Mouse (Mus musculus): Measurements from ENCODE around the gene Twf1. TPM values are rescaled to one million over a fixed set of nuclear protein-coding genes. Genes with fewer than 3 reads are reported as not detected.
A peak's percentile ranks its signal among the peaks of the same experiment; 100 is the strongest.

Twf1 gene
- polyA plus RNA-seq, 1 experiment from 2014 or later: 88.7 TPM

GRCm38 (mm10) chr15:94600145-94600707 is 10.5 kb upstream of the Twf1 start:
- no peak for ATAC-seq (ENCODE audit: borderline replicate concordance, extremely low read depth, low FRiP score, low TSS enrichment)
- H3K36me3 ChIP-seq: no peaks in the 10 kb centered on the region
- WGBS: 61% methylated on average over 11 of the region's 11 CpGs

GRCm38 (mm10) chr15:94593586-94593985 is 3.9 kb upstream of the Twf1 start:
- no peak overlapping the region for H3K27ac ChIP-seq
- no peaks in the 10 kb centered on the region for H3K9me3 ChIP-seq
- H3K27me3 ChIP-seq: no peaks in the 10 kb centered on the region
- H3K4me3 ChIP-seq: no peak overlapping the region
- H3K4me2 ChIP-seq: no peak overlapping the region
- WGBS: 84% methylated on average over 1 of the region's 1 CpGs
- ATAC-seq (ENCODE audit: borderline replicate concordance, extremely low read depth, low FRiP score, low TSS enrichment): no peak
- H3K9ac ChIP-seq: no peak overlapping the region
- H3K36me3 ChIP-seq: no peaks in the 10 kb centered on the region
- peaks cover 3% of the 10 kb centered on the region; the same call in 1 of the 2 replicates for H3K4me1 ChIP-seq

More at GRCm38 (mm10) chr15:94600145-94600707, 10.5 kb upstream of the Twf1 start:
- Histone ChIP-seq H3K9ac (no peak overlapping the region), H3K9me3 (no peaks in the 10 kb centered on the region), H3K4me3 (no peak overlapping the region), H3K4me2 (no peak overlapping the region), H3K27ac (no peak overlapping the region), H3K4me1 (no peaks in the 10 kb centered on the region), H3K27me3 (no peaks in the 10 kb centered on the region)

- WGBS: 81% methylated on average over 4 of the region's 4 CpGs
- no peak overlapping the region for H3K9ac ChIP-seq
- H3K4me2 ChIP-seq: no peak overlapping the region
- H3K27ac ChIP-seq: no peak overlapping the region
- H3K36me3 ChIP-seq: no peaks in the 10 kb centered on the region
- peaks cover 11% of the 10 kb centered on the region; the same call in 1 of the 2 replicates for H3K4me1 ChIP-seq
- no peak overlapping the region for H3K4me3 ChIP-seq
- H3K9me3 ChIP-seq: no peaks in the 10 kb centered on the region
- ATAC-seq (ENCODE audit: borderline replicate concordance, extremely low read depth, low FRiP score, low TSS enrichment): no peak
- no peaks in the 10 kb centered on the region for H3K27me3 ChIP-seq
Measured at GRCm38 (mm10) chr15:94591356-94591755, 1.7 kb upstream of the Twf1 start.

GRCm38 (mm10) chr15:94590083-94590482 is 394 bp upstream of the Twf1 start:
- no peaks in the 10 kb centered on the region for H3K9me3 ChIP-seq
- peaks cover 10% of the 10 kb centered on the region for H3K36me3 ChIP-seq
- H3K4me1 ChIP-seq: peaks cover 11% of the 10 kb centered on the region; the same call in 1 of the 2 replicates
- no peak overlapping the region for H3K27ac ChIP-seq
- peak; percentile 1; the same call in 1 of the 2 replicates for ATAC-seq (ENCODE audit: borderline replicate concordance, extremely low read depth, low FRiP score, low TSS enrichment)
- 6% methylated on average over 8 of the region's 8 CpGs for WGBS
- peak overlapping the region; percentile 54 for H3K4me2 ChIP-seq
- H3K9ac ChIP-seq: no peak overlapping the region
- H3K27me3 ChIP-seq: no peaks in the 10 kb centered on the region
- peak overlapping the region; percentile 75 for H3K4me3 ChIP-seq

GRCm38 (mm10) chr15:94587826-94588715 is 1.6 kb downstream of the Twf1 start:
- 82% methylated on average over 9 of the region's 9 CpGs for WGBS
- Histone ChIP-seq H3K27ac (no peak overlapping the region), H3K4me3 (peak overlapping the region; percentile 75; the same call in 1 of the 2 replicates), H3K27me3 (no peaks in the 10 kb centered on the region), H3K9me3 (no peaks in the 10 kb centered on the region), H3K4me2 (peak overlapping the region; percentile 73), H3K4me1 (peaks cover 11% of the 10 kb centered on the region; the same call in 1 of the 2 replicates), H3K36me3 (peaks cover 30% of the 10 kb centered on the region), H3K9ac (no peak overlapping the region; the same call in 1 of the 2 replicates)
- no peak for ATAC-seq (ENCODE audit: borderline replicate concordance, extremely low read depth, low FRiP score, low TSS enrichment)

- Histone ChIP-seq H3K27ac (no peak overlapping the region), H3K9me3 (no peaks in the 10 kb centered on the region), H3K4me3 (no peak overlapping the region), H3K9ac (no peak overlapping the region), H3K4me1 (peaks cover 11% of the 10 kb centered on the region; the same call in 1 of the 2 replicates), H3K27me3 (no peaks in the 10 kb centered on the region), H3K4me2 (no peak overlapping the region), H3K36me3 (peaks cover 61% of the 10 kb centered on the region)
- WGBS: 79% methylated on average over 4 of the region's 4 CpGs
- ATAC-seq (ENCODE audit: borderline replicate concordance, extremely low read depth, low FRiP score, low TSS enrichment): no peak
Measured at GRCm38 (mm10) chr15:94584738-94585137, 5.0 kb downstream of the Twf1 start.

GRCm38 (mm10) chr15:94583153-94583552 is 6.5 kb downstream of the Twf1 start:
- H3K36me3 ChIP-seq: peaks cover 67% of the 10 kb centered on the region
- H3K27me3 ChIP-seq: no peaks in the 10 kb centered on the region
- H3K9ac ChIP-seq: no peak overlapping the region
- no peak overlapping the region for H3K4me3 ChIP-seq
- WGBS: 88% methylated on average over 10 of the region's 10 CpGs
- no peaks in the 10 kb centered on the region for H3K9me3 ChIP-seq
- H3K27ac ChIP-seq: no peak overlapping the region
- no peak overlapping the region for H3K4me2 ChIP-seq
- ATAC-seq (ENCODE audit: borderline replicate concordance, extremely low read depth, low FRiP score, low TSS enrichment): no peak
- peaks cover 4% of the 10 kb centered on the region; the same call in 1 of the 2 replicates for H3K4me1 ChIP-seq

- Histone ChIP-seq H3K27me3 (no peaks in the 10 kb centered on the region), H3K27ac (no peak overlapping the region), H3K9me3 (no peaks in the 10 kb centered on the region), H3K4me3 (no peak overlapping the region), H3K4me2 (no peak overlapping the region), H3K4me1 (no peaks in the 10 kb centered on the region), H3K9ac (no peak overlapping the region), H3K36me3 (peaks cover 67% of the 10 kb centered on the region)
- 63% methylated on average over 7 of the region's 7 CpGs for WGBS
- no peak for ATAC-seq (ENCODE audit: borderline replicate concordance, extremely low read depth, low FRiP score, low TSS enrichment)
Measured at GRCm38 (mm10) chr15:94582000-94582593, 7.6 kb downstream of the Twf1 start.

GRCm38 (mm10) chr15:94574566-94575268 is 15.0 kb downstream of the Twf1 start:
- Histone ChIP-seq H3K4me3 (no peak overlapping the region), H3K36me3 (peaks cover 5% of the 10 kb centered on the region), H3K9me3 (no peaks in the 10 kb centered on the region), H3K4me2 (no peak overlapping the region), H3K27me3 (no peaks in the 10 kb centered on the region), H3K27ac (no peak overlapping the region), H3K9ac (no peak overlapping the region), H3K4me1 (no peaks in the 10 kb centered on the region)
- WGBS: 58% methylated on average over 4 of the region's 4 CpGs
- no peak for ATAC-seq (ENCODE audit: borderline replicate concordance, extremely low read depth, low FRiP score, low TSS enrichment)

- Histone ChIP-seq H3K36me3 (no peaks in the 10 kb centered on the region), H3K9ac (no peak overlapping the region), H3K4me1 (no peaks in the 10 kb centered on the region), H3K4me3 (no peak overlapping the region), H3K27me3 (no peaks in the 10 kb centered on the region), H3K4me2 (no peak overlapping the region), H3K27ac (no peak overlapping the region), H3K9me3 (no peaks in the 10 kb centered on the region)
- ATAC-seq (ENCODE audit: borderline replicate concordance, extremely low read depth, low FRiP score, low TSS enrichment): no peak
- WGBS: 71% methylated on average over 8 of the region's 8 CpGs
Measured at GRCm38 (mm10) chr15:94572746-94573145, 16.9 kb downstream of the Twf1 start.

GRCm38 (mm10) chr15:94571501-94571900 is 18.2 kb downstream of the Twf1 start:
- no peaks in the 10 kb centered on the region for H3K27me3 ChIP-seq
- no peak overlapping the region for H3K4me3 ChIP-seq
- H3K9ac ChIP-seq: no peak overlapping the region
- no peaks in the 10 kb centered on the region for H3K4me1 ChIP-seq
- WGBS: 73% methylated on average over 4 of the region's 4 CpGs
- no peak for ATAC-seq (ENCODE audit: borderline replicate concordance, extremely low read depth, low FRiP score, low TSS enrichment)
- no peaks in the 10 kb centered on the region for H3K36me3 ChIP-seq
- no peak overlapping the region for H3K27ac ChIP-seq
- H3K9me3 ChIP-seq: no peaks in the 10 kb centered on the region
- H3K4me2 ChIP-seq: no peak overlapping the region
